8 mouse cellular contexts compared by ENCODE assay signal in genomic region chr2:113823909-113824308, GRCm38 (mm10). TPM values are rescaled to one million over a fixed set of nuclear protein-coding genes. Genes with fewer than 3 reads are reported as not detected.
DNase-seq lines count a peak whose midpoint lies in the region; ATAC-seq and TF ChIP-seq lines count a peak whose summit lies in the region.

No protein-coding gene starts in this region.

- H3K4me2 ChIP-seq in intestine, postnatal 0 days (replicated peaks; ENCODE audit: low read depth): no peak overlapping the region
- no peak overlapping the region for H3K4me2 ChIP-seq in intestine, embryonic 15.5 days (replicated peaks)
- no peak overlapping the region for H3K4me2 ChIP-seq in embryonic facial prominence, embryonic 11.5 days (ENCODE audit: low read depth, low read length)

- in situ Hi-C loops in Patski (cut with MboI; ENCODE audit: low pct_unique_long_range_greater_than_20kb): no loop called here

- H3K27me3 ChIP-seq in intestine, postnatal 0 days (replicated peaks; ENCODE audit: control insufficient read depth, insufficient read depth, low read length): no peaks in the 10 kb centered on the region
- H3K27me3 ChIP-seq in intestine, embryonic 15.5 days (replicated peaks): no peaks in the 10 kb centered on the region
- no peaks in the 10 kb centered on the region for H3K27me3 ChIP-seq in Patski
- H3K27me3 ChIP-seq in embryonic facial prominence, embryonic 11.5 days (ENCODE audit: control insufficient read depth, insufficient read depth, low read length): no peaks in the 10 kb centered on the region

- H3K27ac ChIP-seq in intestine, postnatal 0 days (ENCODE audit: low read depth, low read length): no peak overlapping the region
- H3K27ac ChIP-seq in intestine, embryonic 15.5 days: no peak overlapping the region
- H3K27ac ChIP-seq in embryonic facial prominence, embryonic 11.5 days (replicated peaks; ENCODE audit: low read depth, low read length): no peak overlapping the region

- DNase-seq in CD4-positive helper T cell, adult 2 months (ENCODE audit: low read depth, low spot score): peak; percentile 67
- no peak for DNase-seq in Patski (ENCODE audit: low read depth, low spot score)
- peak; percentile 77 for DNase-seq in embryonic facial prominence, embryonic 11.5 days (ENCODE audit: low spot score)
- no peak for DNase-seq in urinary bladder, postnatal 36 days (ENCODE audit: low spot score in 2 of 2)

- CTCF ChIA-PET in Patski (lab: Charles Lee): interaction anchor here (1.0 to 1.8 kb wide), 6 partner anchors 15 to 325 kb away, joined by 3 to 6 read pairs (median 4); no protein-coding TSS in a partner anchor

- peak; percentile 89 for TF ChIP-seq CTCF in intestine, postnatal 0 days (IDR thresholded peaks at IDR 0.05; ENCODE audit: low read depth)
- peak; percentile 73 for TF ChIP-seq CTCF in Patski (IDR thresholded peaks at IDR 0.05)

- no peak overlapping the region for H3K4me3 ChIP-seq in intestine, postnatal 0 days (ENCODE audit: low read depth, low read length)
- H3K4me3 ChIP-seq in intestine, embryonic 15.5 days (replicated peaks): no peak overlapping the region
- no peak overlapping the region for H3K4me3 ChIP-seq in embryonic facial prominence, embryonic 11.5 days (ENCODE audit: low read depth, low read length)

- ATAC-seq in intestine, postnatal 0 days: no peak
- no peak for ATAC-seq in intestine, embryonic 15.5 days
- ATAC-seq in Patski: no peak
- no peak for ATAC-seq in embryonic facial prominence, embryonic 11.5 days (replicated peaks; ENCODE audit: insufficient number of reproducible peaks, low FRiP score, low TSS enrichment, low read depth)
- ATAC-seq in megakaryocyte-erythroid progenitor cell, adult 5-6 weeks (replicated peaks; ENCODE audit: low FRiP score, low TSS enrichment, poor library complexity, severe bottlenecking): peak; percentile 67
- ATAC-seq in erythroblast, adult 5-6 weeks (replicated peaks; ENCODE audit: low FRiP score, poor library complexity, severe bottlenecking): no peak

- no peaks in the 10 kb centered on the region for H3K4me1 ChIP-seq in intestine, postnatal 0 days (replicated peaks; ENCODE audit: control insufficient read depth, insufficient read depth, low read length)
- H3K4me1 ChIP-seq in intestine, embryonic 15.5 days (replicated peaks): 0 out of 2 replicates have a peak, but pooled peaks cover 10% of the 10 kb centered on the region
- no peaks in the 10 kb centered on the region; the same call in 1 of the 2 replicates for H3K4me1 ChIP-seq in embryonic facial prominence, embryonic 11.5 days (ENCODE audit: control insufficient read depth, insufficient read depth, low read length)

- 0% methylated on average over 2 of the region's 2 CpGs for WGBS in intestine, postnatal 0 days
- 0% methylated on average over 2 of the region's 2 CpGs for WGBS in intestine, embryonic 15.5 days
- WGBS in embryonic facial prominence, embryonic 11.5 days: 2% methylated on average over 2 of the region's 2 CpGs

- H3K36me3 ChIP-seq in intestine, postnatal 0 days (ENCODE audit: control insufficient read depth, insufficient read depth): no peaks in the 10 kb centered on the region
- no peaks in the 10 kb centered on the region for H3K36me3 ChIP-seq in intestine, embryonic 15.5 days
- no peaks in the 10 kb centered on the region for H3K36me3 ChIP-seq in embryonic facial prominence, embryonic 11.5 days (replicated peaks; ENCODE audit: control insufficient read depth, insufficient read depth, low read depth, low read length)

- no peaks in the 10 kb centered on the region for H3K9me3 ChIP-seq in intestine, postnatal 0 days (ENCODE audit: control insufficient read depth)
- no peaks in the 10 kb centered on the region for H3K9me3 ChIP-seq in intestine, embryonic 15.5 days
- H3K9me3 ChIP-seq in embryonic facial prominence, embryonic 11.5 days (replicated peaks; ENCODE audit: control insufficient read depth, low read length): no peaks in the 10 kb centered on the region

- H3K9ac ChIP-seq in intestine, postnatal 0 days (ENCODE audit: low read depth, low read length): no peak overlapping the region
- no peak overlapping the region for H3K9ac ChIP-seq in intestine, embryonic 15.5 days
- no peak overlapping the region for H3K9ac ChIP-seq in embryonic facial prominence, embryonic 11.5 days (replicated peaks; ENCODE audit: low read length)

- POLR2A ChIA-PET in Patski (lab: Charles Lee): interaction anchor here (0.7 kb wide), 1 partner anchor 277 kb away, joined by 4 read pairs; no protein-coding TSS in a partner anchor

RNA-seq across cellular contexts. Expression of gene Scg5, which starts 5.0 kb away (rescaled TPM):
- polyA plus RNA-seq in intestine, postnatal 0 days (2015; fragmentation: Nextera tagmentation; extraction: Ambion mirVana): 18.0 and 19.5 TPM in 2 replicates
- polyA plus RNA-seq in intestine, embryonic 15.5 days (2015; fragmentation: Nextera tagmentation; extraction: Ambion mirVana): 13.3 and 13.6 TPM in 2 replicates
- polyA plus RNA-seq in Patski (2021): 0.24 TPM
- polyA plus RNA-seq in embryonic facial prominence, embryonic 11.5 days (2014; fragmentation: Nextera tagmentation; extraction: Ambion mirVana): 11.1 and 15.7 TPM in 2 replicates
- 1.9 TPM in 1 of 2 replicates, not detected in the other for total RNA-seq in megakaryocyte-erythroid progenitor cell, adult 5-6 weeks (2014; fragmentation: Nextera tagmentation)
- total RNA-seq in megakaryocyte-erythroid progenitor cell, adult 5-6 weeks (2017): not detected in 2 replicates
- not detected in 2 replicates for total RNA-seq in erythroblast, adult 5-6 weeks (2015; ENCODE audit: low replicate concordance)
- not detected in 2 replicates for total RNA-seq in erythroblast, adult 5-6 weeks (2017; ENCODE audit: low replicate concordance)

RNA-seq across cellular contexts. Expression of gene Arhgap11a, which starts 24.6 kb away (rescaled TPM):
- 7.1 and 7.5 TPM in 2 replicates for polyA plus RNA-seq in intestine, postnatal 0 days (2015; fragmentation: Nextera tagmentation; extraction: Ambion mirVana)
- polyA plus RNA-seq in intestine, embryonic 15.5 days (2015; fragmentation: Nextera tagmentation; extraction: Ambion mirVana): 21.7 and 24.2 TPM in 2 replicates
- polyA plus RNA-seq in Patski (2021): 30.1 TPM
- polyA plus RNA-seq in embryonic facial prominence, embryonic 11.5 days (2014; fragmentation: Nextera tagmentation; extraction: Ambion mirVana): 6.3 and 7.9 TPM in 2 replicates
- 22.4 and 27.8 TPM in 2 replicates for total RNA-seq in megakaryocyte-erythroid progenitor cell, adult 5-6 weeks (2014; fragmentation: Nextera tagmentation)
- total RNA-seq in megakaryocyte-erythroid progenitor cell, adult 5-6 weeks (2017): 27.6 and 35.1 TPM in 2 replicates
- 13.2 and 20.9 TPM in 2 replicates for total RNA-seq in erythroblast, adult 5-6 weeks (2015; ENCODE audit: low replicate concordance)
- 15.4 and 22.0 TPM in 2 replicates for total RNA-seq in erythroblast, adult 5-6 weeks (2017; ENCODE audit: low replicate concordance)

Comparison
In these comparisons a context has a peak if more than half of its experiments do, and no peak if none do; other contexts are left out.
1. DNase-seq: peak in CD4-positive helper T cell, adult 2 months (single experiment) and embryonic facial prominence, embryonic 11.5 days (single experiment); none in Patski (single experiment) and urinary bladder, postnatal 36 days (0 of 2).